Mouse (Mus musculus): ENCODE results near the gene Dhx9.
"Not testable (repeated sequence)": the region's sequence is repeated elsewhere in the genome, so short reads cannot be mapped to it uniquely, and the experiment has no call there.

Gene Dhx9

GRCm38 (mm10) chr1:153487500-153487879, at the start of gene Dhx9:
Gene Dhx9 (minus strand): TSS chr1:153487660.
- DNase-seq (ENCODE audit: low read depth) = peak; percentile 98

- DNase-seq (ENCODE audit: low read depth) = no peak
Observed at GRCm38 (mm10) chr1:153535611-153536010, 48.2 kb upstream of the Dhx9 start.

GRCm38 (mm10) chr1:153532896-153533295, 45.4 kb upstream of the Dhx9 start:
- not testable (repeated sequence) for DNase-seq (ENCODE audit: low read depth)

- peak; percentile 13 for DNase-seq (ENCODE audit: low read depth)
Observed at GRCm38 (mm10) chr1:153532234-153532841, 44.9 kb upstream of the Dhx9 start.

- DNase-seq (ENCODE audit: low read depth) = peak; percentile 14
Observed at GRCm38 (mm10) chr1:153531677-153532233, 44.3 kb upstream of the Dhx9 start.

- DNase-seq (ENCODE audit: low read depth) = no peak
Observed at GRCm38 (mm10) chr1:153522116-153522515, 34.7 kb upstream of the Dhx9 start.

GRCm38 (mm10) chr1:153515368-153515767, 27.9 kb upstream of the Dhx9 start:
- DNase-seq (ENCODE audit: low read depth) = no peak

GRCm38 (mm10) chr1:153510330-153511009, 23.0 kb upstream of the Dhx9 start:
- peak; percentile 50 for DNase-seq (ENCODE audit: low read depth)

GRCm38 (mm10) chr1:153509569-153509968, 22.1 kb upstream of the Dhx9 start:
- not testable (repeated sequence) for DNase-seq (ENCODE audit: low read depth)

GRCm38 (mm10) chr1:153509012-153509411, 21.6 kb upstream of the Dhx9 start:
- DNase-seq (ENCODE audit: low read depth) = peak; percentile 37

GRCm38 (mm10) chr1:153506266-153506665, 18.8 kb upstream of the Dhx9 start:
- DNase-seq (ENCODE audit: low read depth) = no peak

- DNase-seq (ENCODE audit: low read depth) = no peak
Observed at GRCm38 (mm10) chr1:153501644-153502321, 14.3 kb upstream of the Dhx9 start.

- DNase-seq (ENCODE audit: low read depth) = no peak
Observed at GRCm38 (mm10) chr1:153500030-153500429, 12.6 kb upstream of the Dhx9 start.

- no peak for DNase-seq (ENCODE audit: low read depth)
Observed at GRCm38 (mm10) chr1:153496030-153496429, 8.6 kb upstream of the Dhx9 start.

GRCm38 (mm10) chr1:153493931-153494330, 6.5 kb upstream of the Dhx9 start:
- DNase-seq (ENCODE audit: low read depth) = no peak

- no peak for DNase-seq (ENCODE audit: low read depth)
Observed at GRCm38 (mm10) chr1:153493338-153493737, 5.9 kb upstream of the Dhx9 start.

GRCm38 (mm10) chr1:153491822-153492221, 4.4 kb upstream of the Dhx9 start:
- DNase-seq (ENCODE audit: low read depth) = no peak

- no peak for DNase-seq (ENCODE audit: low read depth)
Observed at GRCm38 (mm10) chr1:153491345-153491744, 3.9 kb upstream of the Dhx9 start.

GRCm38 (mm10) chr1:153489963-153490362, 2.5 kb upstream of the Dhx9 start:
- DNase-seq (ENCODE audit: low read depth) = no peak

- peak; percentile 9 for DNase-seq (ENCODE audit: low read depth)
Observed at GRCm38 (mm10) chr1:153489540-153489939, 2.1 kb upstream of the Dhx9 start.

GRCm38 (mm10) chr1:153489132-153489531, 1.7 kb upstream of the Dhx9 start:
- DNase-seq (ENCODE audit: low read depth) = peak; percentile 49

GRCm38 (mm10) chr1:153486767-153487499, 527 bp downstream of the Dhx9 start:
- DNase-seq (ENCODE audit: low read depth) = peak; percentile 85

Measured in induced T-regulatory cell, adult 2 months (primary cell).